Mouse (Mus musculus): ENCODE data around the gene Ptpn13.

The Ptpn13 gene

DNA sequence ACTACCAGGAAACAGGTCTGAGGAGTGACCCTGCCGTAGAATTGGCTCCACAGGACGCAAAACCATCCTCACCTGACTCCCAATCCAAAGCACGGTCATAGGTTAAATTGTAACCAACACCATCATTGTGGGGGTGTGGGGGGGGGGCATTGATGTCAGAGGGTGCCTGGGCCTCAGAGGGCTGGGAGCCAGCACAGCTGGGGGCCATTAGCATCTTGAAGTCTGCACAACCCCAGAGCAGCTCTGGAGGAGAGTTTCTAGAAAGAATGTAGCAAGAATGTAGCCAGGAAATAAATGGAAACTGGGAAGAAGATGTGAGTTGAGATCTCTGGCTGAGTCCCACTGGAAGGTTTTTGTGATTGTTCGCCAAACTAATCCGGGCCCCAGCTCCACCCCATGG lies 173.9 kb downstream of the Ptpn13 start:
- no peak for DNase-seq

- DNase-seq = no peak
These were observed 178.3 kb downstream of the Ptpn13 start for GRCm38 (mm10) chr5:103603115-103603893.

DNA sequence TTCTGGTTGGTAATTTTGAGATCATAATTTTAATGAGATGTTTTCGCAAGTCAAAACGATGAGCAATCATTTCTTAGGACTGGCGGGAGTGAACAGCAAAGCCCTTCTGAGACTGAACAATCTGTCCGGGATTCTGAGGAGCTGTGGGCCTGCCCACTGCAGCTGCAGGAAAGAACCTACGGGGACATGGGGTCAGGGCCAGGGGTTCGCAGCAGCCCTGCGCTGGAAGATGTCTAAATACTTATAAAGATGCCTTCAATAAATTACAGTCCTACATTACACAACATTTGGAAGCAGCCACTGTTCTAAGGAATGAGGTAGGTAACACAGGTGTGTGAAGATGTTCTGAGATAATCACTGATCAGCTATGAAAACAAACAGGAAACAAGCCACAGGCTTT lies 180.7 kb downstream of the Ptpn13 start:
- no peak for DNase-seq

GRCm38 (mm10) chr5:103610148-103610547 lies 185.2 kb downstream of the Ptpn13 start:
- DNase-seq = no peak

DNA sequence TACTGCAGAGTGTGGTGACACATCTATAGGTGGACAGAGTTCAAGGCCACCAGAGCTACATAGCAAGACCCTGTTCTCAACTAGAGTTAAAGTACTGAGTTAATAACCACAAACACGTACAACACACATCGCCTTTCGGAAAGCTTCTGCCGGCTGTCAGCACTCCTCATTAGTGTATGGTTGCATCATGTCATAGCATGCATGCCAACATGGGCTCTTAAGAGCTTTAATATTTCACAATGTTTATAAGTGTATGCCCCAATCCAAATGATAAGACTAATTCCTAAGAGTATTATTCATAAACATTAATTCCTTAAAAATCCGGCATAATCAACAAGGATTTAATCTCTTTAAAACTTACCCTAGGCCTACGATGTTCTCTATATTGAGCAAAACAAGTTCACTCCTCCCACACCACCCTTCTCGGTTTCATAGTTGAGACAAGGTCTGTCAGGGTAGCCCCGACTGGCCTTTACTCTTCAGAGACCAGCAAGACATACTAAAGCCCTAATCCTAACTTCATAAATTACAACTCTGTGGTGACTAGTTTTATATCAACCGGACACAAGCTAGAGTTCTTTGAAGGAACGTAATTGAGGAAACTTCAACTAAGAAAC lies 186.0 kb downstream of the Ptpn13 start:
- DNase-seq = no peak

GRCm38 (mm10) chr5:103612316-103612715 lies 187.3 kb downstream of the Ptpn13 start:
- DNase-seq = no peak

- DNase-seq = no peak
These were observed 189.4 kb downstream of the Ptpn13 start for GRCm38 (mm10) chr5:103614356-103614755.

- no peak for DNase-seq
These were observed 192.2 kb downstream of the Ptpn13 start for GRCm38 (mm10) chr5:103617191-103617590.

- no peak for DNase-seq
These were observed 195.4 kb downstream of the Ptpn13 start for GRCm38 (mm10) chr5:103620301-103620973.

GRCm38 (mm10) chr5:103622321-103622720 lies 197.3 kb downstream of the Ptpn13 start:
- DNase-seq = no peak

- no peak for DNase-seq
These were observed 199.8 kb downstream of the Ptpn13 start for GRCm38 (mm10) chr5:103624831-103625230.

DNA sequence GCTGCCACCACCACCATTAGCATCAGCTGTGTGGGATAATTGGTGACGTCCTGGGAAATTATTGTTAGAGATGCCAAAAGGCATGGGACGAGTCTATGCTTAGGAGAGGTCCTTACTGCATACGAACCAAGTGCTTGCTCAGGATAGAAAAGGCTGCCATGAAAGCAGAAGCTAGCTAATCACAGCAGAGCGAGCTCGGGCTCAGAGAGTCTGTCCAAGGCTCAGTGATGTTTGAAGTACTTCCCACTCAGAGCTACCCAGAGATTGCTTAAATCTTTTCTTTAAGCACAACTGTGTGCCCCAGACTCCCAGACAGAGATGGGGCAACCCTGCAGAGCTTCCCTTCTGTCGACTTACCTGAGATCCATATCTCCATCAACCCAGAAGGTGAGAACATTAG lies 203.5 kb downstream of the Ptpn13 start:
- DNase-seq = no peak

- DNase-seq = no peak
These were observed 204.2 kb downstream of the Ptpn13 start, which contains the start of gene Slc10a6 for GRCm38 (mm10) chr5:103629111-103629764. Gene Slc10a6 (minus strand): TSS chr5:103629403.

GRCm38 (mm10) chr5:103629854-103630580 lies 205.0 kb downstream of the Ptpn13 start:
- DNase-seq = no peak

- DNase-seq = no peak
These were observed 212.2 kb downstream of the Ptpn13 start for GRCm38 (mm10) chr5:103637162-103637561.

DNA sequence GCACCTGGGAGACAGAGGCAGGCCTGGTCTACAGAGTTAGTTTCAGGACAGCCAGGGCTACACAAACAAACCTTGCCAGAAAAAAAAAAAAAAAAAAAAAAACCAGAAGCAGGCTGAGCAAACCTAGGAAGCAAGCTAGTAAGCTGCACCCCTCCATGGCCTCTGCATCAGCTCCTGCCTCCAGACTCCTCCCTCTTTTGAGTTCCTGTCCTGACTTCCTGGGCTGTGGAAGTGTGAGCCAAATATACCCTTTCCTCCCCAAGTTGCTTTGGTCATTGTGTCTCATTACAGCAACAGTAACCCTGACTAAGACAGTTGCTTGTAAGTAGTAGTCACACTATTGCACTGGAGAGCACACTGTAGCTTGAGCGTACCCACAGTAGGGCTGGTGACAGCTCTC lies 219.2 kb downstream of the Ptpn13 start:
- DNase-seq = no peak

- DNase-seq = no peak
These were observed 222.3 kb downstream of the Ptpn13 start for GRCm38 (mm10) chr5:103647320-103647719.
